Mouse (Mus musculus) heart, adult 2 months (tissue): ENCODE results near the gene Pde8a. TPM values are rescaled to one million over a fixed set of nuclear protein-coding genes. Genes with fewer than 3 reads are reported as not detected.

Source experiments
- DNase-seq, 2 experiments: peaks; one replicate each; pipeline ENCODE4 v3.0.0; 2021
- H3K27ac ChIP-seq: fragments of 200-600 bp; 2 replicates; pipeline ENCODE4 v1.8.1; 2022
- H3K27me3 ChIP-seq: fragments of 200-500 bp; 2 replicates; pipeline ENCODE4 v1.6.1; 2012; ENCODE audit warnings: mild to moderate bottlenecking, low read length, inconsistent platforms, mixed read lengths; ENCODE audit not compliant: control insufficient read depth, insufficient read depth
- H3K36me3 ChIP-seq: fragments of 200-500 bp; 2 replicates; pipeline ENCODE4 v1.6.1; 2012; ENCODE audit warnings: low read length, inconsistent platforms; ENCODE audit not compliant: control insufficient read depth, insufficient read depth
- H3K4me1 ChIP-seq: fragments of 200-500 bp; 2 replicates; pipeline ENCODE4 v1.6.1; 2011; ENCODE audit warnings: low read length; ENCODE audit not compliant: control insufficient read depth, insufficient read depth
- H3K4me3 ChIP-seq: fragments of 200-600 bp; 2 replicates; pipeline ENCODE4 v1.8.1; 2022
- H3K79me2 ChIP-seq: fragments of 200-500 bp; replicated peaks from 2 replicates; pipeline ENCODE4 v1.6.1; 2012; ENCODE audit warnings: mild to moderate bottlenecking, inconsistent platforms, low read length, moderate library complexity, mixed read lengths; ENCODE audit not compliant: control insufficient read depth, insufficient read depth
- H3K9ac ChIP-seq: fragments of 200-500 bp; 2 replicates; pipeline ENCODE4 v1.6.1; 2012; ENCODE audit warnings: low read depth, mild to moderate bottlenecking, control low read depth, inconsistent platforms, low read length, mixed read lengths
- CTCF ChIP-seq: fragments of 200-600 bp; IDR thresholded peaks from 2 replicates; pipeline ENCODE4 v1.8.1; 2022; ENCODE audit warnings: antibody characterized with exemption, mild to moderate bottlenecking, moderate library complexity
- EP300 ChIP-seq: fragments of 200-500 bp; IDR thresholded peaks from 2 replicates; pipeline ENCODE4 v1.6.1; 2011; ENCODE audit warnings: low read depth, low read length, control low read depth; ENCODE audit not compliant: insufficient read depth
- POLR2A ChIP-seq: fragments of 200-500 bp; IDR thresholded peaks from 2 replicates; pipeline ENCODE4 v1.6.1; 2011; ENCODE audit warnings: mild to moderate bottlenecking, low read depth, low read length, control low read depth; ENCODE audit not compliant: insufficient read depth
- WGBS: fragments of 180-500 bp; shearing (Covaris S2); methylation state at CpG from one replicate; pipeline ENCODE4 v1.1.7; 2018; 5-methylcytosine and 5-hydroxymethylcytosine counted together
- intact Hi-C: fragments of 180-260 bp; cut with DNase I; formaldehyde crosslinking; loops from one replicate; pipeline ENCODE4 v1.15.1; 2025
- polyA plus RNA-seq: library from polyadenylated mRNA; depleted of rRNA; stranded (reverse); fragments of >200 nt; gene quantifications from 2 replicates; pipeline ENCODE4 v1.2.3, GENCODE M21; 2012
- total RNA-seq, 2 experiments: library from RNA; stranded (reverse); gene quantifications; 2 replicates each; pipeline ENCODE4 v1.2.3; 2021

Pde8a gene
- total and polyA plus RNA-seq, 3 experiments, result 7.8 to 13.0 (median 12.2) TPM

DNA sequence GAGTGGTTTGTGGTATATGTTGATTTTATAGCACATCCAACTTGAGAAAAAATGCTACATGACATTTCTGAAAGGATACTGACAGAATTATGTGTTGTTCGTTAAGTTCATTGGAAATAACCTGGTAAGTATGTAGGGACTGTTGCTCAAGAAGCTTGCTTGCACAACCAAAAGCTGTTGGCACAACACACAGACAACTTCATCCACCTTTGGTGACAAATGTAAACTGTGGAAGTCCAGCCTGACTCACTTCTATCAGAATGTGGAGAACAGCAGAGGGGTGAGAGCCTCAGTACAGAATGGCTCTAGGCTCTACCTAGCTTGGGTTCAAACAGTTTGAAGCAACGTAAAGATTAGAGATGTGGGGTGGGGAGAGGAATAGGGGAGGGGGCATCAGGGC lies 19.3 kb downstream of the Pde8a start:
- no peak overlapping the region for H3K27ac ChIP-seq
- no peaks in the 10 kb centered on the region for H3K27me3 ChIP-seq
- no peak for TF ChIP-seq POLR2A
- intact Hi-C loops, result no loop called here
- DNase-seq, result no peak
- H3K9ac ChIP-seq, result no peak overlapping the region
- no peaks in the 10 kb centered on the region for H3K79me2 ChIP-seq
- H3K36me3 ChIP-seq, result peaks cover 5% of the 10 kb centered on the region
- peaks cover 14% of the 10 kb centered on the region for H3K4me1 ChIP-seq
- no peak overlapping the region for H3K4me3 ChIP-seq
- 90% methylated on average over 2 of the region's 2 CpGs for WGBS

GRCm38 (mm10) chr7:81235117-81235516 lies 21.7 kb downstream of the Pde8a start:
- intact Hi-C loops, result no loop called here
- TF ChIP-seq CTCF (no peak), EP300 (no peak), POLR2A (no peak)
- 77% methylated on average over 2 of the region's 2 CpGs for WGBS
- H3K4me1 ChIP-seq, result peaks cover 12% of the 10 kb centered on the region
- no peak overlapping the region for H3K9ac ChIP-seq
- no peak for DNase-seq
- no peak overlapping the region for H3K27ac ChIP-seq
- H3K4me3 ChIP-seq, result no peak overlapping the region
- H3K79me2 ChIP-seq, result peaks cover 2% of the 10 kb centered on the region; the same call in 1 of the 2 replicates
- H3K27me3 ChIP-seq, result no peaks in the 10 kb centered on the region
- peaks cover 5% of the 10 kb centered on the region for H3K36me3 ChIP-seq

DNA sequence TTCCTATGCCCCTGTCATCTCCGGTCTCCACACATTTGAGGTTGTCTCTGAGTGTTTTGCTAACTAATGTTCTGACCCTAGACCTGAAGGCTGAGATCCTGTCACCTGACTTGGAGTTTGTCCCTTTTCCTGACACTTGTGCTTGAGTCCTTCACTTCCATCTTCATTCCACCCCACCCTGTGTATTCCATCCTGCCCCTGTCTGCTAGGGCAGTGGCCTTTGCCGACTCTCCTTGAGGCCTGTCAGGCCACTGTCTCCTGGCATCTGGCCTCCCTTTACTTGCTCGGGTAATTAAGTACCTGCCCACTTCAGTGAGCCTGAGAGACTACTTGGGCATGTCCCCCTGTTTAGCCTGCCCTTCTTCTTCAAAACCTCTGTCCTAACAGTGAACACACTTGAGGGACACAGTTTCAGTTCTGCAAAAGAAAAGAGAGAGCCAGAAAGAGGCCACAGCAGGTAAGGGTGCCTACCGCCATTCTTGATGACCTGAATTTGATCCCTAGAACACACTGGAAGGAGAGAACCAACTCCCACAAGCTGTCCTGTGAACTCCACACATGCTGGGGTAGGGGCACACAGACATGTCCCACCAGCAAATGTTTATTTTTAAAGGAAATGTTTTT lies 22.3 kb downstream of the Pde8a start:
- no peak overlapping the region for H3K27ac ChIP-seq
- no peak overlapping the region for H3K4me3 ChIP-seq
- whole genome bisulfite sequencing, result 69% methylated on average over 4 of the region's 4 CpGs
- H3K4me1 ChIP-seq, result peaks cover 12% of the 10 kb centered on the region
- peaks cover 5% of the 10 kb centered on the region for H3K36me3 ChIP-seq
- peaks cover 2% of the 10 kb centered on the region; the same call in 1 of the 2 replicates for H3K79me2 ChIP-seq
- TF ChIP-seq POLR2A (no peak), EP300 (no peak), CTCF (no peak)
- no peak overlapping the region for H3K9ac ChIP-seq
- no peaks in the 10 kb centered on the region for H3K27me3 ChIP-seq
- DNase-seq, result no peak
- intact Hi-C loops, result loop anchor here (2.0 kb wide), 1 partner anchor 19 kb away; no protein-coding TSS in a partner anchor

GRCm38 (mm10) chr7:81243361-81243760 lies 30.0 kb downstream of the Pde8a start:
- H3K27me3 ChIP-seq, result no peaks in the 10 kb centered on the region
- no peak overlapping the region; the same call in 1 of the 2 replicates for H3K27ac ChIP-seq
- no peak for TF ChIP-seq POLR2A
- H3K9ac ChIP-seq, result no peak overlapping the region
- H3K79me2 ChIP-seq, result peaks cover 2% of the 10 kb centered on the region; the same call in 1 of the 2 replicates
- intact Hi-C loops, result no loop called here
- DNase-seq, result no peak
- 45% methylated on average over 5 of the region's 5 CpGs for WGBS
- no peak overlapping the region for H3K4me3 ChIP-seq
- peaks cover 3% of the 10 kb centered on the region for H3K4me1 ChIP-seq
- H3K36me3 ChIP-seq, result peaks cover 2% of the 10 kb centered on the region

DNA sequence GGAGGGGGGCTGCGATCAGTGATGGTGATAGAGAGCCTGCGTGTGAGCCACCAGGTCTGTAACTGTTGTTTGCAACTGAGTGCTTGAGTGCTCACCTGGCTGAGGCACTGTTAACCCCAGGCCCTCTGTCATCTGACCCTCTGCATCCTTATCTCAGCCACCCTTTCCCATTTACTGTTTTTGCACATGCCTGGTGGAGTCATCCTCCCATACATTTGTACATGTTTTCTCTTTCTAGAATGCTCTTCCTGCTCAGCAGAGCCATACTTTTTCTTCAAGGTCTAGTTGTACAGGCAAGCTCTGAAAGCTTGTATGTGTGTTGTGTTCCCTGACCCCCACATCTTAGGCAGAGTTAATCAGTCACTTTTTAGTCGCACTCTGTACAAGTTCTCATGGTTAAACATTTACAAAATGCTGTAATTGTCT lies 36.5 kb downstream of the Pde8a start:
- intact Hi-C loops, result no loop called here

GRCm38 (mm10) chr7:81250601-81251000 lies 37.2 kb downstream of the Pde8a start:
- no peak overlapping the region for H3K9ac ChIP-seq
- no peak for TF ChIP-seq POLR2A
- TF ChIP-seq EP300, result no peak
- no peak for TF ChIP-seq CTCF
- no peaks in the 10 kb centered on the region for H3K27me3 ChIP-seq
- no peak overlapping the region for H3K4me3 ChIP-seq
- WGBS, result 81% methylated on average over 6 of the region's 6 CpGs
- intact Hi-C loops, result no loop called here
- peaks cover 2% of the 10 kb centered on the region for H3K36me3 ChIP-seq
- no peak overlapping the region for H3K27ac ChIP-seq
- no peaks in the 10 kb centered on the region for H3K79me2 ChIP-seq
- DNase-seq, result no peak
- peaks cover 3% of the 10 kb centered on the region for H3K4me1 ChIP-seq

More for the DNA sequence above, 36.5 kb downstream of the Pde8a start:
- H3K4me1 ChIP-seq, result peaks cover 3% of the 10 kb centered on the region
- H3K27me3 ChIP-seq, result no peaks in the 10 kb centered on the region
- WGBS, result 77% methylated on average over 3 of the region's 3 CpGs
- no peak overlapping the region for H3K27ac ChIP-seq
- no peak for DNase-seq
- peaks cover 2% of the 10 kb centered on the region for H3K36me3 ChIP-seq
- TF ChIP-seq EP300 (no peak), CTCF (no peak), POLR2A (no peak)
- no peak overlapping the region for H3K4me3 ChIP-seq
- H3K79me2 ChIP-seq, result no peaks in the 10 kb centered on the region
- no peak overlapping the region for H3K9ac ChIP-seq
